Mouse (Mus musculus) intestine, embryonic 14.5 days (tissue): Measurements from ENCODE around the gene Sgcd. TPM values are rescaled to one million over a fixed set of nuclear protein-coding genes. Genes with fewer than 3 reads are reported as not detected.

Experiments used
- ATAC-seq: fragments of 200-750 bp; cut with Nextera tagmentation; replicated peaks from 2 replicates; pipeline ENCODE4 v1.8.0; 2017; ENCODE audit warnings: low read depth, moderate number of reproducible peaks, moderate TSS enrichment, moderate library complexity; ENCODE audit not compliant: low FRiP score, low TSS enrichment
- DNase-seq: peaks from one replicate; pipeline ENCODE4 v3.0.0-alpha.2; 2018; ENCODE audit warnings: low spot score
- H3K27ac ChIP-seq: fragments of 300-500 bp; sonication (generic); 2 replicates; pipeline ENCODE4 v1.5.1; 2014; ENCODE audit warnings: low read depth, mild to moderate bottlenecking, control low read depth
- H3K27me3 ChIP-seq: fragments of 300-500 bp; sonication (generic); replicated peaks from 2 replicates; pipeline ENCODE4 v1.6.1; 2014; ENCODE audit warnings: low read length, control low read depth; ENCODE audit not compliant: control insufficient read depth, insufficient read depth
- H3K36me3 ChIP-seq: fragments of 300-500 bp; sonication (generic); 2 replicates; pipeline ENCODE4 v1.6.1; 2014; ENCODE audit warnings: low read length, control low read depth; ENCODE audit not compliant: control insufficient read depth, insufficient read depth
- H3K4me1 ChIP-seq: fragments of 300-500 bp; sonication (generic); replicated peaks from 2 replicates; pipeline ENCODE4 v1.6.1; 2014; ENCODE audit warnings: low read length, control low read depth, mixed read lengths; ENCODE audit not compliant: control insufficient read depth, insufficient read depth
- H3K4me2 ChIP-seq: fragments of 300-500 bp; sonication (generic); 2 replicates; pipeline ENCODE4 v1.6.1; 2014; ENCODE audit warnings: low read length
- H3K4me3 ChIP-seq: fragments of 300-500 bp; sonication (generic); 2 replicates; pipeline ENCODE4 v1.5.1; 2014; ENCODE audit warnings: low read depth, low read length, control low read depth, mixed read lengths
- H3K9ac ChIP-seq: fragments of 300-500 bp; sonication (generic); 2 replicates; pipeline ENCODE4 v1.6.1; 2014; ENCODE audit warnings: mild to moderate bottlenecking, low read length
- H3K9me3 ChIP-seq: fragments of 300-500 bp; sonication (generic); 2 replicates; pipeline ENCODE4 v1.6.1; 2016; ENCODE audit warnings: low read length, control low read depth; ENCODE audit not compliant: control insufficient read depth
- WGBS: fragments of 180-500 bp; shearing (Covaris S2); extraction: QIAGEN DNeasy Blood & Tissue Kit; methylation state at CpG from one replicate; pipeline ENCODE4 v1.1.7; 2014; 5-methylcytosine and 5-hydroxymethylcytosine counted together
- polyA plus RNA-seq: library from polyadenylated mRNA; unstranded; fragments of >200 nt; fragmentation: Nextera tagmentation; extraction: Ambion mirVana; gene quantifications from 2 replicates; pipeline ENCODE4 v1.2.1, GENCODE M21; 2014

Gene Sgcd
- polyA plus RNA-seq, 1 experiment from 2014 or later = 4.3 TPM

DNA sequence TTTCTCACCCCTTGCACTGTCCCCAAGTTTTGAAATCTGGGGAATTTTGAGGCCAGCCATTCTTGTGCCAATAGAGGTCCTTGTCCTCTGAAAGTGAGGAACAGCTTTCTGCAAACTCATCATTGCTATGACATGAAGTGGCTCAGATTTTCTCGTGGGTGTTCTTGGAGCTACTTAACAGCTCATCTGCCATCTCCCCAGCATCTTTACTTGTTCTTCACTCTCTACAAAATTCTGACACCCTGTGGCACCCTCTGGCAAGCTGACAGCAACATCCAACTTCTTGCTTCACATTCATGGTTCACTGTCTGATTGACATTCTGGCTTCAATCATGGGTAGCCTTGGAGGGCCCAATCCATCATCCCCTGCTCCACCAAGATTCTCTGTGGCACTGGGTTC is 1113.0 kb downstream of the Sgcd start:
- H3K4me2 ChIP-seq = no peak overlapping the region
- no peak overlapping the region for H3K4me3 ChIP-seq
- WGBS = 85% methylated on average over 1 of the region's 1 CpGs
- DNase-seq (no peak), ATAC-seq (no peak)
- no peak overlapping the region for H3K9ac ChIP-seq
- H3K4me1 ChIP-seq = no peaks in the 10 kb centered on the region
- no peak overlapping the region for H3K27ac ChIP-seq
- H3K27me3 ChIP-seq = no peaks in the 10 kb centered on the region
- no peaks in the 10 kb centered on the region for H3K9me3 ChIP-seq
- H3K36me3 ChIP-seq = no peaks in the 10 kb centered on the region

DNA sequence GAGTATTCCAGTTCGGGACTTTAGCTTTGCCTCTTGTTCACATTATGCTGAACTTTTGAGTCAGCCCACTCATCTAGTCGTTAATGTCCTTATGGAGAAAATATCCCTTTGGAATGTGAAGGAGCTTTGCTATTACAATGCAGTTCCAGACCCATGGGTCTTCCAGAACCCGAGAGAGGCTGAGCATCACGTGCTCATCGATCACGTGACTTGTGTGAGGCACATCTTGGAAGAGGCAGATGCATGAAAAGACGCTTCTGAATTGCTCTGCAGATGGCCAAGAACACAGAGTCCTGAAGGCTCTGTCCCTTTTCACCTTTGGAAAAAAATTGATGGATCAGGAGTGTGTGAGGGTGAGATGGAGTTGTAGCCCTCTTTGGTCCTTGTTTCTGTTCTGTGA is 1120.2 kb downstream of the Sgcd start:
- H3K27ac ChIP-seq = no peak overlapping the region
- H3K36me3 ChIP-seq = no peaks in the 10 kb centered on the region
- DNase-seq = no peak
- H3K4me3 ChIP-seq = no peak overlapping the region
- H3K4me1 ChIP-seq = no peaks in the 10 kb centered on the region
- H3K9me3 ChIP-seq = no peaks in the 10 kb centered on the region
- no peak overlapping the region for H3K4me2 ChIP-seq
- H3K9ac ChIP-seq = no peak overlapping the region
- ATAC-seq = no peak
- H3K27me3 ChIP-seq = no peaks in the 10 kb centered on the region
- 81% methylated on average over 7 of the region's 7 CpGs for WGBS

DNA sequence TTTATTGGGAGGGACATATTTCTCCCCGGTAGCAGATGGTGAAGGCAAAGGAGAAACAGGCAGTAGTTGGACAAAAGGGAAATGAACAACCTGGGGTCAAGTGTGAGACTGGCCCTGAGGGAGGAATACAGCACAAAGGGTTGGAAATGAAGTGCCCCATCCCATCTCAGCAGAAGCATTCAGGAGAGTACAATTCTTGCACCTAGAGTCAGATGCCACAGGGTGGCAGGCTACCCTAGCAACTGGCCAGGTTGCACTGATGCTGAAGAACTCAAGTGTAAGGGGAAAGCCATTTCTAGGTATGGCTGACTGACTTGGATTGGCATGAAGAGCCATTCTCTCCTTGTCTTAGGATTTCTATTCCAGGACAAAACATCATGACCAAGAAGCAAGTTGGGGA is 1124.0 kb downstream of the Sgcd start:
- H3K36me3 ChIP-seq = no peaks in the 10 kb centered on the region
- ATAC-seq (no peak), DNase-seq (no peak)
- H3K9me3 ChIP-seq = no peaks in the 10 kb centered on the region
- H3K4me2 ChIP-seq = no peak overlapping the region
- no peak overlapping the region for H3K27ac ChIP-seq
- 85% methylated on average over 1 of the region's 1 CpGs for WGBS
- no peaks in the 10 kb centered on the region for H3K4me1 ChIP-seq
- no peaks in the 10 kb centered on the region for H3K27me3 ChIP-seq
- no peak overlapping the region for H3K4me3 ChIP-seq
- H3K9ac ChIP-seq = no peak overlapping the region

DNA sequence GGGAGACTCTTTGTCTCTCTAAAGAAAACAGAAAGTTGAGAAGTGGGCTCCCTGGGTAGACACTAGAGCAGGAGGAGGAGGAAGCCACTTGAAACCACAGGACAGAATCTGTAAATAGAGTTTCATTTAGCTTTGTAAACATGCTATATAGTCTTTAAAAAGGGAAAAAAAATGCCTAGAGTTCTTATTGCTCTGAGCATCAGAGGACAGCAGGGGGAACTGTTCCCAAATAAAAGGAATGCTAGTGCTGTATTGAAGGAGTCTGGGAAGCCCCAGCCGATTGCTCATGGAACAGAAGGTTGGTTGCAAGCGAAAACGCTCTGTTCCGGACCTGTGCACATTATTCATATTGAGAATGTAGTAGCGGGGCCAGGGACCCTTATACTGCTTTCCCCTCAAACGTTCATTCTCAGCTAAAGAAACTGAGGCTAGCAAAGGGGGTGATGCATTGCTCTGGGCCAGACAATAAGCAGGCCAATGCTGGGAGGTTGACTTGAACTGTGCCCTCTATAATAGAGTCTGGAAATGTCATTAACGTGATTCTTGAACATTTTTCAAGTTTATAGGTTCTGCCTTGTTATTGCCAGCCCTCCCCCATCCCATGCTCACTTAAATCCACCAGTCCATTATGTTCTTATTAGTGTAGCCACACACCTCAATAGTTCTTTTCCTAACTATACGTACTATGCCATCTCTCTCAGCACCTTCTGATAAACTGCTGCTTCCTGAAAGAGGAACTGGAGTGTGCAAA is 1140.4 kb downstream of the Sgcd start:
- no peaks in the 10 kb centered on the region for H3K9me3 ChIP-seq
- H3K4me3 ChIP-seq = no peak overlapping the region
- DNase-seq (peak; percentile 54), ATAC-seq (no peak)
- no peaks in the 10 kb centered on the region for H3K27me3 ChIP-seq
- WGBS = 24% methylated on average over 8 of the region's 8 CpGs
- H3K4me2 ChIP-seq = no peak overlapping the region
- no peaks in the 10 kb centered on the region for H3K4me1 ChIP-seq
- no peak overlapping the region for H3K27ac ChIP-seq
- no peaks in the 10 kb centered on the region for H3K36me3 ChIP-seq
- no peak overlapping the region for H3K9ac ChIP-seq

DNA sequence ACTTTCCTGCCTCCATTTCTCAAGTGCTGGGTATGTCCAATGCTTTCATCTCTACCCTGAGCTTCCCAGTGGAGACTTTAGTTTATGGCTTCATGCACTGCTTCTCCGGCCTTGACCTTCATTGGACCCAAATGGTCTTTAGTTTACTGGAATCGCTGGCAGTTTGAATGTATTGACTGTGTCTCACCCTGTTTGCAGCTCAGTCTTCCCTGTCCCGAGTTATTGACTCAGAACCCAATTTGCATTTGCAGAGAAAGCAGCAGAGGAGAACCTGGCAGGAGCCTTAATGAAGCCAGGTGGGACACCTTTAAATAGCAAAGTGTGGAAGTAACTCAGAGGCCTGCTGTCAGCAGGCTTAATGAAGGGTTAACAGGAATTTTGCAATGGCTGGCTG is 1140.9 kb downstream of the Sgcd start:
- no peaks in the 10 kb centered on the region for H3K9me3 ChIP-seq
- no peak overlapping the region for H3K9ac ChIP-seq
- DNase-seq (no peak), ATAC-seq (no peak)
- no peak overlapping the region for H3K27ac ChIP-seq
- 46% methylated on average over 3 of the region's 3 CpGs for WGBS
- no peak overlapping the region for H3K4me2 ChIP-seq
- no peak overlapping the region for H3K4me3 ChIP-seq
- H3K36me3 ChIP-seq = no peaks in the 10 kb centered on the region
- H3K27me3 ChIP-seq = no peaks in the 10 kb centered on the region
- no peaks in the 10 kb centered on the region for H3K4me1 ChIP-seq

DNA sequence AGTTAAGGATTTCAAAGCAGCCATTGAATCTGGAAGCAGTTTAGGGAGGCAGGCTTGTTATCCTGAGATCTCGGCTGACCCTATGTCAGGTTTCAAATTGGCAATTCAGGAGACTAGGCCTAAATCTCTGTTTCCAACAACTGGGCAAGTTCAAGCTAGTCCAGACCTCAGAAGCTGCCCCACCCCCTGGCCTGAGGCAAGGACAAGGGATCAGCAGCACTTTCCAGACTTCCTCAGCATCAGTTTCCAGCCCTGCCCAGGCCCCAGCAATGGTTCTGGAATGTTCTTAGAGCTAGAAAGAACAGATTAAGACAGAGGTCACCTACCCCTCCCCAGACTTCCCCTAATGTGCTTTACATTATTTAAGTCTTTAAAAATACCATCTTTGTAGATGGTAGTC is 1142.1 kb downstream of the Sgcd start:
- H3K4me1 ChIP-seq = no peaks in the 10 kb centered on the region
- WGBS = 71% methylated on average over 1 of the region's 1 CpGs
- H3K27me3 ChIP-seq = no peaks in the 10 kb centered on the region
- DNase-seq (no peak), ATAC-seq (no peak)
- H3K9me3 ChIP-seq = no peaks in the 10 kb centered on the region
- no peak overlapping the region for H3K4me3 ChIP-seq
- H3K27ac ChIP-seq = no peak overlapping the region
- no peaks in the 10 kb centered on the region for H3K36me3 ChIP-seq
- H3K4me2 ChIP-seq = no peak overlapping the region
- H3K9ac ChIP-seq = no peak overlapping the region
